Mouse (Mus musculus) fat pad, adult 2 months (tissue): ENCODE results near the gene Agfg2.
"Not testable (repeated sequence)": the region's sequence is repeated elsewhere in the genome, so short reads cannot be mapped to it uniquely, and the experiment has no call there.

Experiments used
- DNase-seq: peaks from one replicate; pipeline ENCODE4 v3.0.0-alpha.2; 2011; ENCODE audit warnings: low read depth, low spot score; ENCODE audit errors: extremely low read depth

The Agfg2 gene

DNA sequence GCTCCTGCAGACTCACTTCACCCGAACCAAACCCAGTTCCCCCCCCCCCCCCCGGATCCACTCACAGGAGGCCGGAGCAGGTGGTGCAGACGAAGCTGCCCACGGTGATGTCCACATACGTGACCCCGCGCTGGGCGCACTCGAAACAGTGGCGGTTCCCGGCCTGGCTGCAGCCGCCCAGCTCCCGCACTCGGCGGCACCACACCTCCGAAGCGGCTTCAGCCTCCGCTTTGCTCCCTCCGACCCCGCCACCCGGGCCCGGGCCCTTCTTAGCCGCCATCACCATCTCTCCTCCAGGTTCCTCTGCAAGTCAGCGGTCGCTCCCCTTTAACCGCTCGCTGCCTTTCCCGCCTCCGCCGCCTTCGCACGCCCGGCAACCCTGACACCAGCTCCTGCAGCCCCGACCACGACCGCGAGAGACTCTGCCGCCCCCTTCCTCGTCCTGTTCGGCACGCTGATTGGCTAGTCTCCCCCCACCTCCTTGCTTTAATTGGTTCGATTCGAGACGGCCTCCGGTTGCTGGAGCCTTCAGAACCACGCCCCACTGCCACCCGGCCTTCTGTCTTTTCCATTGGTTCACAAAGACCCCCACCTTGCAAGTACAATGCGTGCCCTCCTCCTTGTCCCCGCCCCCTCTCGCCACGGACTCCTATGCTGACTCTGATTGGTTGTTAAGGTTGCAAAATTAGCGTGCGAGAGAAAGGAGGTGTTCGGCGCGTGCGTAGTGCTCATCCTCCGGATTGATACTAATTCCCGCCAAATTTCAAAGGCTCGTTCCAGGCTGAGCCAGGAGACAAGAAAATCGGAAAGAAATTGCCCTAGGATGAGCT lies at the start of gene Agfg2:
Agfg2 (minus strand) TSS at position 433 of the 830 bp plus-strand sequence.
- peak; percentile 94 for DNase-seq

DNA sequence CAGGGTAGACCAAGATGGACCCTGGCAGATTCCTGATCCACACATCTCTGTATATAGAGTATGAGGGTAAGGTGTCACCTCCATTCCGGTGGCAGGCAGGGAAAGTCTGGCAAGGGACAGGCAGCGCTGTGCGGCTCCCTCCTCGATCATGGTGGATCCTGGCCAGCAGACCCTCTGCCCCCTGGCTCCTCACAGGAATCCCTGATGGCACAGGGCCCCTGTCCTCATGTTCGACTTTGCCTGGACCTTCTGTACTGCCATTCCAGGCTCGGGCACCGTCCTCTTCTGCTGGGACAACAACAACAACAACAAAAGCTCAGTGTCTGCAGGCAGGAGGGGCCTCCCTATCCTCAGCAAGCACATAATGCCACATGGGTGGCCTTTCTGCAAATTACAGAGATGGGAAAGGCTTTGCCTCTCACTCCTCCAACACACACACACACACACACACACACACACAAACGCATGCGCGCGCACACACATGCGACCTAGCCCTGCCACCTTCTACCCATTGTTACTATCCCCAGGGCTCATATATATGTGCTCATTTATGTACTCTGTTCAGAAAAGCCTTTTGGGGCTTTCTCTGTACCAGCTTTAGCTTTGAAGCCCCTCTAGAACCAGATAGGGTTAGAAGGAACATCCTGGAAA lies 49.2 kb upstream of the Agfg2 start:
- DNase-seq: no peak

- DNase-seq: no peak
These were observed 42.2 kb upstream of the Agfg2 start for GRCm38 (mm10) chr5:137726767-137727166.

DNA sequence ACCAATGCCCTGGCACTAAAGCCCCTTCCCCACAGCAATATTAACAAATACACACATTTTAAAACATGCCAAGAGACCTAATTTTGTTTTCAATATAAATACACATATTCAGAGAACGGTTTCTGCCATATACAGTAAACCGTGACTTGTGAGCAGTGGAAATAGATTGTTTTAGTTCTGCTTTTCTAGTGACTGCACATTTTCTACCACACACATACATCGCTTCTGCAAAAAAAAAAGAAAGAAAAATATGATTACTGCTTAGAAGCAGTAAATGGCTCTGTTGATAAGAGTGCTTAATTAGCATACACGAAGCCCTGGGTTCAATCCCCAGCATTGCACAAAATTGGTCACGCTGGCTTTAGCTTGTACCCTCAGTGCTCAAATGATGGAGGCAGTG lies 39.3 kb upstream of the Agfg2 start:
- DNase-seq: no peak

DNA sequence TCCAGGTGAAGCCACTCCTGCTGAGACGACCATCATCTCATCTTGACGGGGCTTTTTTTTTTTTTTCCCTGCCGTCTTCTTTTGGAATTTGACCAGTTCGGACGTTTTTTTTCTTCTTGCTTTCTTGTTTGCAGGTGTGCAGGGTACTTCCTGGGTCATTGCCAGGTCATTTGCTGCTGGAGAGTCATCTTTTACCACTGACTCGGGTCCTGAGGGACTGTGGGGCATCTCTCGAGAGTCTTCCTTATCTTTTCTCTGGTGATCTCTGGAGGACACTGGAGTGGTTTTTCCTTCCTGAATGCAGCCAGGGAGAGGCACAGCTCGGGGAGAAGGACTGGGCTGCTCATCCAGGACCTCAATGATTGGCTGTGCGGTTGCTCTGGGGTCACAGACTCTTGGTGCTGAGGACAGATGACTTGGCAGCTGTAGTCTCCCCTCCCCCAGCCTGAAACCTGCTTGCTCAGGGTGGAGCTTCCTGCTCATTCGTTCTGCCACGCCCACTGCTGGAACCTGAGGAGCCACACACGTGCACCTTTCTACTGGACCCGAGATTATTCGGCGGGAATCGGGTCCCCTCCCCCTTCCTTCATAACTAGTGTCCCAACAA lies 36.1 kb upstream of the Agfg2 start:
- DNase-seq: not testable (repeated sequence)

- no peak for DNase-seq
These were observed 34.6 kb upstream of the Agfg2 start for GRCm38 (mm10) chr5:137719088-137719487.

DNA sequence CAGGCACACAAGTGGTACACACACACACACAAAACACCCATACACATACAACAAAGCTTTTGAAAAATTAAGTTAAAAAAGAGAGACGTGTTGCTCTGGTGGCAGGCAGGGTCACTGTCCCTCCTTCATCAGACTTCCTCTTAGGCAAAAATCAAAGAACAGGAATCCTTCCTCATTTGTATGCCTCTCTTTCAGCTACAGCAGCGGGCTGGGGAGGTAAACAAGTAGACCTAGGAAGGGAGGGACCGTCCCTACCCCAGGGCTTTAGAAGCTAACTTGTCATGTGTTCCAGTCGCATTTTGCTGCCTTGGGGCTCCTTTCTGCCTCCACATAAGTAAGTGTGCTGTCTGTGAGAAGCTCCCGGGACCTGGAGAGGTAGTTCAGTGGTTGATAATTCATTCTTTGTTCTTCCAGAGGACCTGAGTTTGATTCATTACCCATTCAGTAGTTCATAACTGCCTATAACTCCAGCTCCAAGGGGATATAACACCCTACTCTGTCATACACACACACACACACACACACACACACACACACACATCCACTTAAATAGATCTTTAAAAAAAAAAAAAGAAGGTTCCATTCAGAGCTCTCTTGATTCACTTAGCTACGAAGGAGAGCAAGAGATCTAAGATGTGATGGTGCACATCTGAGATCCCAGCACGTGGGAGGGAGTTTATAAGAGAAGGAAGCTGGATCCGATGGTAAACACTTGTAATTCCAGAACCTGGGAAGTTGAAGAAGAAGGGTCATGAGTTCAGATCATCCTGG lies 33.7 kb upstream of the Agfg2 start:
- no peak for DNase-seq

DNA sequence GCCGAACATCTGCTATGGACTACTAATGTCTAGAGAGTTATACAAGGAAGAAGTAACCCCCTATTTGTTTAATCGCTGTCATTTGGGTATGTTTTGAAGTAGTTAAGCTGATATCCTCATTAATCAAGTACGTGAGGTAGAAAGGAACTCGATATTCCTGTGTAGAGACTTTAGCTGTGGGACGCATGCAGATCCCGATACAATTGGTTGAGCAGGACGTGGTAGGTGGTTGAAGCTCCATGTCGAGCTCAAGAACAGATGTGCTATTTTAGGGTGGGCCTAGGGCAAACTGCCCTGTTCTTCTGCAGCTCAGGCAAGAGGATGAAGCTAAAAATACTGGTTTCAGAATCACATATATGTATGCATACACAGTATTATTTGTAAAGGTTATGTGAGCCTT lies 31.2 kb upstream of the Agfg2 start:
- DNase-seq: no peak

DNA sequence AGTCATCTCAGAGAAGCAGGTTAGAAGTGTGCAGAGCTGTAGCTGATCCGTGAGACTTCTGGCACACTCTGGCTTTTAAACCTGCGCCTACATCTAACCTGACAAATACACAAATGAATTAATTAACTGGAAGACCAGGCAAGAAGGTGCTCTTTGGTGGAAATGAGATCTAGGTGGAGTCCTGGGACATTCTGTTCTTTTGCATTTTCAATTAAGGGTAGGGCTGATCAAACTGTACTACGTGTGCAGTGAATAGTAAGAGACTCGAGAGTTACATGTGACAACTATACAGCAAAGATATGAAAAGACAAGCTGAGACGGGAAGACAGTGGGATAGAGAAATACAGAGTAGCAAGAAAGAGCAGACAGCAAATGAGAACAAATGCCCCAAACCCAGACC lies 28.9 kb upstream of the Agfg2 start:
- no peak for DNase-seq

GRCm38 (mm10) chr5:137706913-137707633 lies 22.5 kb upstream of the Agfg2 start:
- DNase-seq: peak; percentile 91

DNA sequence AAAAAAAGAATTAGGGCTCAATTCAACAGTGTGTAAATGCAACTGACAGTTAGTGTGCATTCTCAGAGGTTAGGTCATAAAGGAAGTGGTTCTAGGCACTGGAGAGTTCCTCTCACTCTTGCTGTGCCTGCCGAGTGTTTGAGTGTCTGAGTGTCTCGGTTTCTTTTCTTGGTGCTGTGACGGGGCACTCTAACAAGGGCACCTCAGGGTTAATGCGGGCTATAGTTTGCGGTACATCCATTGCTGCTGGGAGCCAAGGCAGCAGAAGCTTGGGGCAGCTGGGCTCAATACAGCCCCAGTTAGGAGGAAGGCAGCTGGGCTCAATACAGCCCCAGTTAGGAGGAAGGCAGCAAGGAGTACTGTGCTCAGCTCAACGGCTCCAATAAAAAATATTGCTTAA lies 20.7 kb upstream of the Agfg2 start:
- DNase-seq: no peak

- DNase-seq: no peak
These were observed 15.3 kb upstream of the Agfg2 start for GRCm38 (mm10) chr5:137699850-137700249.

DNA sequence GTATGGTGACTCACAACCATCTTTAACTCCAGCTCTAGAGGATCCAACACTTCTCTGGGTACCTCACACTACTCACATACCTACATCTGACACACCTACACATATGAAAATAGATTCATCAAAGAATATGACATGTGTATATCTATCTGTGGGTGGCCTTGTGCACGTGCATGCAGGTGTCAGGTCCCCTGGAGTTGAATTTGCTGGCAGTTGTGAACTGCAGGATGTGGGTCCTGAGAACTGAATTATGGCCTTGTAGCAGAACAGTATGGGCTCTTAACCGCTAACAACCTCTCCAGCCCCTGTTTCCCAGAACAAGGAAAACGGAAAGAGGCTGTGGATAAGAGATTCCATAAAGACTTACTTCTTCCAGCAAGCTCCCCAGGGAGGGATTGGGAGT lies 14.6 kb upstream of the Agfg2 start:
- no peak for DNase-seq

GRCm38 (mm10) chr5:137695930-137696329 lies 11.4 kb upstream of the Agfg2 start:
- no peak for DNase-seq

DNA sequence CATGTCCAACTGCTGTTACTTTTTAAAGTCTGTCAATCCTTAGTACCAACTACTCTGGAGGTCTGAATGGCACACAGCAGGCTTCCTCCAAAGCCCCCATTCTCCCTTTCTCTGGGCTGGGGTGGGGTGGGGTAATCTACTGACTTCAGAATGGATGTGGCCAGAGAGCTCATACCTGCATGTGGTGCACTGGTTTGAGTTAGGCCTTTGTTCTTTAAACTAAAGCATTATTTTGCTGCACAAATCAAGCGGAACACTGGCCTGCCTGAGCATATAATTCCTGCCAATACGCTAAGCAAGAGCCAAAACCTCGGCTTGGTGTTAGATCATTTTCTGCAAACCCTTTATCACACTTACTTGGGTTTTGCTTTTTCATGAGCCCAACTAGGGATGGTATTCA lies 10.3 kb upstream of the Agfg2 start:
- no peak for DNase-seq

DNA sequence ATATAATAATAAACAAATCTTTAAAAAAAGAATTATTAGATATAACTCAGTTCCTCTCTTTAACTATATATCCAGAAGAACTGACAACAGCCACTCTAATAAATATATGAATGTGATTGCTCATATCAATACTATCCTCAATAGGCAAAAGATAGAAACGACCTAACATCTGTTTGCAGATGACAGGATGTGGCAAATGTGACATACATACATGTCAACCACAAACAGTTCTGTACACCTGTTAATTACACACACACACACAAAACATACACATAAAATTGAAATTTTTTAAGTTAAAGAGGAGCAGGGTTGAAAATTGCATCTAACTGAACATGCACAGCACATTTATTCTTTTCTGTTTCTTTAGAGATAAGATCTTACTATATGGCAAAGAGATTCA lies 7.4 kb upstream of the Agfg2 start:
- no peak for DNase-seq

- no peak for DNase-seq
These were observed 6.0 kb upstream of the Agfg2 start for GRCm38 (mm10) chr5:137690531-137690930.

DNA sequence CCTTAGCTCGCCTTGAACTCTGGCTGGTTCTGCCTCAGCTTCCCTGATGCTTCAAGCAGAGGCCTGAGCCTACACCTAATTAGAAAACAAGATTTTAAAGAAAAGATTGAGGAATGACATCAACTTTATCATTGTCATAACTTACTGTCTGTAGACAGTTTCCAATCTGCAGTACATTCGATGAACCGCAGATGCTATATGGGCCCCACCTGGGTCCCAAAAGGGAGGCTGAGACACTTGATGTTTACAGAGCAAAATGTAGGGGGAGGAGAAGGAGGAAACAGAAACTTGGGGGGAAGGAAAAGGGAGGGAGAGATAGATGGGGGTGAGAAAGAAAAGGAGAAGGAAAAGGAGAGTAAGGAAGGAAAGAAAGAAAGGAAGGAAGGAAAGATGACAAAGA lies 5.4 kb upstream of the Agfg2 start:
- no peak for DNase-seq

GRCm38 (mm10) chr5:137686127-137686790 lies 1.7 kb upstream of the Agfg2 start:
- DNase-seq: no peak

GRCm38 (mm10) chr5:137685653-137686052 lies 1.1 kb upstream of the Agfg2 start:
- DNase-seq: no peak
